Mouse (Mus musculus): ENCODE measurements at regions not wholly inside any gene's neighbourhood (a gene's known extent, or its start where the extent isn't known, plus 50 kb on each side); places are given as distances from the start of the nearest gene placed in this dataset.
A peak's percentile ranks its signal among the peaks of the same experiment; 100 is the strongest.

GRCm38 (mm10) chr5:33534345-33534744 is 95.1 kb downstream of the Fam53a start:
- H3K4me3 ChIP-seq (ENCODE audit: low read depth, low read length), result no peak overlapping the region
- peaks cover 4% of the 10 kb centered on the region for H3K4me1 ChIP-seq (ENCODE audit: control insufficient read depth, low read depth, low read length)
- H3K4me2 ChIP-seq (ENCODE audit: low read depth, low read length), result no peak overlapping the region
- WGBS (ENCODE audit: insufficient replicate concordance), result 7% methylated on average over 13 of the region's 13 CpGs
- no peaks in the 10 kb centered on the region for H3K9me3 ChIP-seq (replicated peaks; ENCODE audit: control insufficient read depth, low read length)
- H3K27ac ChIP-seq (ENCODE audit: low read length), result no peak overlapping the region
- H3K9ac ChIP-seq (ENCODE audit: low read depth, low read length), result no peak overlapping the region
- H3K27me3 ChIP-seq (ENCODE audit: control insufficient read depth, insufficient read depth, low read depth, low read length), result peaks cover 36% of the 10 kb centered on the region
- no peaks in the 10 kb centered on the region for H3K36me3 ChIP-seq (ENCODE audit: control insufficient read depth, insufficient read depth)
- no peak for ATAC-seq (ENCODE audit: low read depth)

- H3K4me3 ChIP-seq (ENCODE audit: low read depth, low read length), result no peak overlapping the region
- no peaks in the 10 kb centered on the region for H3K9me3 ChIP-seq (replicated peaks; ENCODE audit: control insufficient read depth, low read length)
- no peak overlapping the region for H3K9ac ChIP-seq (ENCODE audit: low read depth, low read length)
- H3K27ac ChIP-seq (ENCODE audit: low read length), result no peak overlapping the region
- WGBS (ENCODE audit: insufficient replicate concordance), result 58% methylated on average over 4 of the region's 4 CpGs
- ATAC-seq (ENCODE audit: low read depth), result no peak
- H3K36me3 ChIP-seq (ENCODE audit: control insufficient read depth, insufficient read depth), result no peaks in the 10 kb centered on the region
- H3K27me3 ChIP-seq (ENCODE audit: control insufficient read depth, insufficient read depth, low read depth, low read length), result peaks cover 32% of the 10 kb centered on the region
- H3K4me2 ChIP-seq (ENCODE audit: low read depth, low read length), result no peak overlapping the region
- H3K4me1 ChIP-seq (ENCODE audit: control insufficient read depth, low read depth, low read length), result peaks cover 15% of the 10 kb centered on the region
These were observed 96.2 kb downstream of the Fam53a start for GRCm38 (mm10) chr5:33533185-33533584.

GRCm38 (mm10) chr5:33531263-33531662 is 97.5 kb upstream of the Nkx1-1 start:
- Histone ChIP-seq H3K4me3 (ENCODE audit: low read depth, low read length) (no peak overlapping the region), H3K9me3 (replicated peaks; ENCODE audit: control insufficient read depth, low read length) (no peaks in the 10 kb centered on the region), H3K27ac (ENCODE audit: low read length) (no peak overlapping the region), H3K4me2 (ENCODE audit: low read depth, low read length) (no peak overlapping the region), H3K9ac (ENCODE audit: low read depth, low read length) (no peak overlapping the region), H3K36me3 (ENCODE audit: control insufficient read depth, insufficient read depth) (no peaks in the 10 kb centered on the region), H3K4me1 (ENCODE audit: control insufficient read depth, low read depth, low read length) (peaks cover 15% of the 10 kb centered on the region), H3K27me3 (ENCODE audit: control insufficient read depth, insufficient read depth, low read depth, low read length) (peaks cover 27% of the 10 kb centered on the region)
- ATAC-seq (ENCODE audit: low read depth), result no peak
- 93% methylated on average over 1 of the region's 1 CpGs for whole genome bisulfite sequencing (ENCODE audit: insufficient replicate concordance)

GRCm38 (mm10) chr5:33529771-33530170 is 96.0 kb upstream of the Nkx1-1 start:
- Histone ChIP-seq H3K27ac (ENCODE audit: low read length) (no peak overlapping the region), H3K9ac (ENCODE audit: low read depth, low read length) (no peak overlapping the region), H3K27me3 (ENCODE audit: control insufficient read depth, insufficient read depth, low read depth, low read length) (peaks cover 17% of the 10 kb centered on the region), H3K4me2 (ENCODE audit: low read depth, low read length) (peak overlapping the region; percentile 49; the same call in 1 of the 2 replicates), H3K4me3 (ENCODE audit: low read depth, low read length) (no peak overlapping the region; the same call in 1 of the 2 replicates), H3K9me3 (replicated peaks; ENCODE audit: control insufficient read depth, low read length) (no peaks in the 10 kb centered on the region), H3K36me3 (ENCODE audit: control insufficient read depth, insufficient read depth) (no peaks in the 10 kb centered on the region), H3K4me1 (ENCODE audit: control insufficient read depth, low read depth, low read length) (peaks cover 15% of the 10 kb centered on the region)
- 26% methylated on average over 11 of the region's 13 CpGs for whole genome bisulfite sequencing (ENCODE audit: insufficient replicate concordance)
- ATAC-seq (ENCODE audit: low read depth), result no peak

GRCm38 (mm10) chr5:33528971-33529670 is 95.3 kb upstream of the Nkx1-1 start:
- Histone ChIP-seq H3K4me3 (ENCODE audit: low read depth, low read length) (peak overlapping the region; percentile 17; the same call in 1 of the 2 replicates), H3K9me3 (replicated peaks; ENCODE audit: control insufficient read depth, low read length) (no peaks in the 10 kb centered on the region), H3K27me3 (ENCODE audit: control insufficient read depth, insufficient read depth, low read depth, low read length) (peaks cover 10% of the 10 kb centered on the region), H3K9ac (ENCODE audit: low read depth, low read length) (peak overlapping the region; percentile 30; the same call in 1 of the 2 replicates), H3K4me2 (ENCODE audit: low read depth, low read length) (peak overlapping the region; percentile 49; the same call in 1 of the 2 replicates), H3K4me1 (ENCODE audit: control insufficient read depth, low read depth, low read length) (peaks cover 15% of the 10 kb centered on the region), H3K27ac (ENCODE audit: low read length) (no peak overlapping the region), H3K36me3 (ENCODE audit: control insufficient read depth, insufficient read depth) (no peaks in the 10 kb centered on the region)
- WGBS (ENCODE audit: insufficient replicate concordance), result 27% methylated on average over 14 of the region's 14 CpGs
- ATAC-seq (ENCODE audit: low read depth), result peak; percentile 93

GRCm38 (mm10) chr5:33527750-33528149 is 94.0 kb upstream of the Nkx1-1 start:
- Histone ChIP-seq H3K9me3 (replicated peaks; ENCODE audit: control insufficient read depth, low read length) (no peaks in the 10 kb centered on the region), H3K4me2 (ENCODE audit: low read depth, low read length) (no peak overlapping the region), H3K27ac (ENCODE audit: low read length) (no peak overlapping the region), H3K9ac (ENCODE audit: low read depth, low read length) (no peak overlapping the region), H3K27me3 (ENCODE audit: control insufficient read depth, insufficient read depth, low read depth, low read length) (no peaks in the 10 kb centered on the region; the same call in 1 of the 2 replicates), H3K4me1 (ENCODE audit: control insufficient read depth, low read depth, low read length) (peaks cover 15% of the 10 kb centered on the region), H3K4me3 (ENCODE audit: low read depth, low read length) (no peak overlapping the region), H3K36me3 (ENCODE audit: control insufficient read depth, insufficient read depth) (no peaks in the 10 kb centered on the region)
- ATAC-seq (ENCODE audit: low read depth), result no peak
- WGBS (ENCODE audit: insufficient replicate concordance), result 69% methylated on average over 10 of the region's 10 CpGs

- H3K27ac ChIP-seq (ENCODE audit: low read length), result no peak overlapping the region
- WGBS (ENCODE audit: insufficient replicate concordance), result 80% methylated on average over 8 of the region's 8 CpGs
- no peaks in the 10 kb centered on the region for H3K36me3 ChIP-seq (ENCODE audit: control insufficient read depth, insufficient read depth)
These were observed 93.5 kb upstream of the Nkx1-1 start for GRCm38 (mm10) chr5:33527316-33527715.

GRCm38 (mm10) chr5:33521951-33522742 is 88.4 kb upstream of the Nkx1-1 start:
- no peak overlapping the region for H3K4me2 ChIP-seq (ENCODE audit: low read depth, low read length)
- WGBS (ENCODE audit: insufficient replicate concordance), result 68% methylated on average over 16 of the region's 16 CpGs
- no peak for ATAC-seq (ENCODE audit: low read depth)

More at GRCm38 (mm10) chr5:33527316-33527715, 93.5 kb upstream of the Nkx1-1 start:
- Histone ChIP-seq H3K27me3 (ENCODE audit: control insufficient read depth, insufficient read depth, low read depth, low read length) (no peaks in the 10 kb centered on the region; the same call in 1 of the 2 replicates), H3K4me2 (ENCODE audit: low read depth, low read length) (no peak overlapping the region), H3K4me1 (ENCODE audit: control insufficient read depth, low read depth, low read length) (peaks cover 15% of the 10 kb centered on the region), H3K9me3 (replicated peaks; ENCODE audit: control insufficient read depth, low read length) (no peaks in the 10 kb centered on the region), H3K9ac (ENCODE audit: low read depth, low read length) (no peak overlapping the region), H3K4me3 (ENCODE audit: low read depth, low read length) (no peak overlapping the region)
- ATAC-seq (ENCODE audit: low read depth), result no peak

GRCm38 (mm10) chr5:33520856-33521255 is 87.1 kb upstream of the Nkx1-1 start:
- no peaks in the 10 kb centered on the region for H3K36me3 ChIP-seq (ENCODE audit: control insufficient read depth, insufficient read depth)
- 24% methylated on average over 10 of the region's 10 CpGs for WGBS (ENCODE audit: insufficient replicate concordance)
- H3K27me3 ChIP-seq (ENCODE audit: control insufficient read depth, insufficient read depth, low read depth, low read length), result no peaks in the 10 kb centered on the region
- no peak overlapping the region for H3K4me3 ChIP-seq (ENCODE audit: low read depth, low read length)
- no peaks in the 10 kb centered on the region for H3K9me3 ChIP-seq (replicated peaks; ENCODE audit: control insufficient read depth, low read length)
- H3K4me2 ChIP-seq (ENCODE audit: low read depth, low read length), result no peak overlapping the region
- no peak overlapping the region for H3K27ac ChIP-seq (ENCODE audit: low read length)
- H3K4me1 ChIP-seq (ENCODE audit: control insufficient read depth, low read depth, low read length), result no peaks in the 10 kb centered on the region
- no peak overlapping the region for H3K9ac ChIP-seq (ENCODE audit: low read depth, low read length)
- no peak for ATAC-seq (ENCODE audit: low read depth)

More at GRCm38 (mm10) chr5:33521951-33522742, 88.4 kb upstream of the Nkx1-1 start:
- Histone ChIP-seq H3K4me1 (ENCODE audit: control insufficient read depth, low read depth, low read length) (no peaks in the 10 kb centered on the region), H3K27me3 (ENCODE audit: control insufficient read depth, insufficient read depth, low read depth, low read length) (no peaks in the 10 kb centered on the region), H3K36me3 (ENCODE audit: control insufficient read depth, insufficient read depth) (no peaks in the 10 kb centered on the region), H3K9me3 (replicated peaks; ENCODE audit: control insufficient read depth, low read length) (no peaks in the 10 kb centered on the region), H3K4me3 (ENCODE audit: low read depth, low read length) (no peak overlapping the region), H3K27ac (ENCODE audit: low read length) (no peak overlapping the region), H3K9ac (ENCODE audit: low read depth, low read length) (no peak overlapping the region)
